Mouse (Mus musculus) lung, postnatal 0 days (tissue): ENCODE data around the gene Ckb.

Experiments used
- CTCF ChIP-seq: IDR thresholded peaks from 2 replicates; pipeline ENCODE4 v1.5.1; 2016; ENCODE audit warnings: antibody characterized with exemption, mild to moderate bottlenecking
- EP300 ChIP-seq: IDR thresholded peaks from 2 replicates; pipeline ENCODE4 v1.6.1; 2016; ENCODE audit warnings: antibody characterized with exemption, mild to moderate bottlenecking, control low read depth

DNA sequence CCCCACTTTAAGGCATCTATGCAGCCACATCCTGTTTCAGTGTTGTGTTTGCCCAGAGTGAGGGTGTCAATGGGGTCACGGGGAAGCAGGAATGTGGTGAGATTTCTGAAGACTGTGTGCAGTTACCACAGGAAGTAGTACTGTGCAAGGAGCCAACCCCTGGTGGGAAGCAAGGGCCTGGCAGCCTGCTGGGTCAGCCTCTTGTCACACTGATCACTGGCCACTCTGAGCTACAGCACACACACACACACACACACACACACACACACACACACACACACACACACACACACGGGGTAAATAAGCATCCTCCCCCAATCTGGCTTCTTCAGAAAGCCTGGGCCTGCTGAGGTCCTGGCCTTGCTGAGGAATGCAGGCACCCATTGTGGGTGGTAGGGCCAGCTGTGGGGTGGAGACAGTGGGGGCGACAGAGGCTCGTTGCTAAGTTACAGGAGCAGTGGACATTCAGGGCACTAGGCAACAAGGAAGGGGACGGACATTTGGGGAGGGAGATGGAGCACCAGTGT lies 19.3 kb upstream of the Ckb start:
- TF ChIP-seq CTCF = no peak; the same call in 1 of the 2 replicates
- TF ChIP-seq EP300 = 0 out of 2 replicates have a peak, but pooled peaks have one; percentile 34
